Mouse (Mus musculus) c-Kit-positive CD71-positive TER-119-negative erythroid progenitor cells, embryonic 14.5 days (primary cell): ENCODE measurements around the gene Tbcb.
A peak's percentile ranks its signal among the peaks of the same experiment; 100 is the strongest.
"Not testable (repeated sequence)": the region's sequence is repeated elsewhere in the genome, so short reads cannot be mapped to it uniquely, and the experiment has no call there.

Experiments
- DNase-seq: peaks from one replicate; pipeline ENCODE4 v3.0.0-alpha.2; 2013; ENCODE audit warnings: low read depth

Gene Tbcb

DNA sequence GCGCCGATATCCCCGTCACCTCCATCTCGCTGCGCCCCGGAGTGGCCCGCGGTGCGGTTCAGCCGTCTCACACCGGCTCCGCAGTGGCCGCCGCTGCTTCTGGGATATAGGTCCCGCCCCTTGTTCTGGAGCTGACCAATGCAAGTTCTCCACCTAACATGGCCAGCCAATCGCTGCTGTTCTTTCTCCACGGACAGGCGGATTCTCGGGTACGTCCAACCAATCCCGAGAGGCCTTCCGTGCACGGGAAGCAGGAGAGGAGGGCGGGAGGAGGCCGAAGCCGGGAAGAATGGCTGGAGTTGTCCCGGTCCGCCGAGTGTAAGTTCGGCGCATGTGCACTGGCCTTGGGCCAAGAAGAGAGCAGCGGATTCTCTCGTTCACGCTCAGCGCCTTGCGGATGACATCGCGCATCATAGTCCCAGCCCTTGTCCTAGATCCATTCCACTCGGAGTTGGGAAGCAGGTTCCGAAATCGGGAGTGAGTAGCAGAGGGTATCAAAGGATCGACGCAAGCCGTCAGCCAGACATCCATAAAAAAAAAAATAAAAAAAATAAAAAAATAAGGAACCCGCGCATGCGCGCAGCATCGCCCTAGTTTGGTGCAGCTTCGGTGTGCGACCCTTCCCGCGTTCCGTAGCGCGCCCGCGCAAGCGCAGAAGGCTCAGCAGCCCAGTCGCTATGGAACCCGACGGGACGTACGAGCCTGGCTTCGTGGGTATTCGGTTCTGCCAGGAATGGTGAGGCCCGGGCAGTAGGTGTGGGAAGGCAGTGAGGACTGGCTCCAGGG, at the start of gene Tbcb, which contains the start of gene Polr2i:
Gene Tbcb (minus strand): TSS at position 604 of the 786 bp plus-strand sequence.
Gene Polr2i (plus strand): TSS at position 280 of the 786 bp plus-strand sequence.
- DNase-seq, result peak; percentile 96

DNA sequence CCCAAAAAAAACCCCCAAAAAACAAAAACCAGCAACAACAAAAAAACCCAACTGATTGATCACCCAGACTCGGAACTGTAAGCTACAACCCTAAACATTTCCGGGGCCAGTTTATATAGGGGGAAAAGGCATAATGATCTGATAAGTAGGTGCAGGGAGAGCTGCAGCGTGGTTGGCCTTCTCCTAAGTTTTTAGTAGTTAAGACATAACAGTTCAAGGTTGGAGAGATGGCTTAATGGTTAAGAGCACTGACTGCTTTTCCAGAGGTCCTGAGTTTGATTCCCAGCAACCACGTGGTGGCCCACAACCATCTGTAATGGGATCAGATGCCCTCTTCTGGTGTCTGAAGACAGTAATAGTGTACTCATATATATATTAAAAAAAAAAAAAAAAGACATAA, 49.5 kb upstream of the Tbcb start:
- no peak for DNase-seq

DNA sequence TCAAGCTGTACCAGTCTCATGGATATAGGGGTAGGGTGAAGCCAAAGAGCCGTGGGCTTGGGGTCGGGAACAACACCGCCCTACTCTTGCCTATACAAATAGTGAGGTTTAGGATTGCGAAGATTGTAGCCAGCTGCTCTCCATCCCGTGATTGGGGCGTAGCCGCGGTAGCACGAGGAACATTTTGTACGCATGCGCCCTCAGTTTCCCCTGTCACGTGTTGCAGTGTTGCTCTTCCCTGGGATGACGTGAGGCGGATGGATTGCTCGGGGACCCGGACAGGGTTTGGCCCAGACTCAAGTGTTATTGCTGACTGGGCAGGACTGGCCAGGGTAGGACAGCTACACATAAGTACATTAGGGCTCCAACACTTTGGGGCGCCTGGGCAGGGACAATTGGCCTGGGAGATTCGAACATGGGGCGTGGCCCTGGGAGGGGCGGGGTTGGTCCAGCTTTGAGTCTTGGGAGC, 48.6 kb upstream of the Tbcb start:
- DNase-seq, result peak; percentile 78

DNA sequence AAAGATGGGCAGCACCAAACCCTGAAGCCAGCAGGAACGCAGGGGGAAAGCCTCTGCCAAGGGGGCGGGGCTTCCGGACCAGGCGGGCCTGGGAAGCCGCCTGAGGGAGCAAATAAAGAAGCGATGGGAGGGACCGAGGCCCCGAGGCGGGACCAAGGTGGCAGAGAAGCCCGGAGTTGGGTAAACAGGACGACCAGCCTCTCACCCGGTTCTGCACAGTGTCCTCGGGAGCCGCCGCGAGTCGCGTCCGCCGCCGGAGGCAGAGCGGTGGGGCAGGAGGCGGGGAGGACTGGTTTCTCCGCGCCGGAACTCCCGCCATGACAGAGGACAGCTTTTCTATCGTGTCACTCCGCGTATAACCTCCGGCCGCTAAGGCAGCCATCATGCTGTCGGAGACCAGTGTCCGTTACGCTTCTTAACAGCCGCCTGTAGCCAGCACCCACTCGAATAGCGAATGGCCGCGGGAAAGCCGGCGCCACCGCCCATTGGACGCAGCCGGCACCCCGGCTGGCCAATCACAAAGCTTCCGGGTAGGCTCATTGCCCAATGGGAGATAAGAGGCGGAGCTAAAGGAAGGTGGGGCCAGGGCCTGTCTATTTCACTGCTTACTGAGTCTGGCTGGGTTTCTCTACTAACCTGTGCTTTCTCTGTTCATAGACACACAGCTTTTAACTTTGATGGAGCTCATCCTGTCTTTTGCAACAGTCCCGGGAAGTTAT, 48.0 kb upstream of the Tbcb start, which contains the start of the genes Thap8 and Wdr62:
Gene Thap8 (plus strand): TSS at position 144 of the 719 bp plus-strand sequence.
Gene Wdr62 (minus strand): TSS at position 469 of the 719 bp plus-strand sequence.
- peak; percentile 93 for DNase-seq

DNA sequence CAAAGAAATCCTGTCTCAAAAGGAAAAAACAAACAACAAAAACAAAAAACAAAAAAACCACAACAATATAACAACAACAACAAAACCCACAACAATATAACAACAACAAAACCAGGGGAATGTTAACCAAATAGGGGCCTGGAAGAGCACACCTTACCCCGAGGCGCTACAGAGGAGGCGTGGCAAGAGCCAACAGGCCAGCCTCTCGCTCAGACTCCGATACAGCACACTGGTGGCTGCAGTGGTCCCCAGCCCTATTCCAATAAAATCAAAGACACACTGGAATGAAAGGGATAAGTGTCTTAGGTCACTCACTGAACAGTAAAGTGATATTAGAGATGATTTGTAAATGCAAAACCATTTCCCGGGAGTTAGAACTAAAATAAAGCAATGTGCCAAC, 47.5 kb upstream of the Tbcb start:
- DNase-seq, result no peak

DNA sequence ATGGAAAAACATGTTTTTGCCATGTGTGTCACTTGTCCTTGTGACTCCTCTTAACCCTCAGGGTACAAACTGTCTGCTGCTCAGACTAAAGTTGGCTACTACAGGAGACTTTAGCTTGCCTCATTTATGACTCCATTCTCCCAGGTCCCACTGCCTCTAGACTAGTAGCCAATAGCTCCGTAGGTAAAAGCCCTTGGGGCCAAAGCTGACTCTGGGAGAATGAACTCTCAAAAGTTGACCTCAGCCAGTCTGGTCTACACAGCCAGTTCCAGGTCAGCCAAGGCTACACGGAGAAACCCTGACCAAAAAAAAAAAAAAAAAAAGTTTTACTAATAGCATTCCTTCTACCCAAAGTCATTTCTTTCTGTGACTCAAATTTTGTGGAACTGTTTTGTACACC, 46.8 kb upstream of the Tbcb start:
- no peak for DNase-seq

DNA sequence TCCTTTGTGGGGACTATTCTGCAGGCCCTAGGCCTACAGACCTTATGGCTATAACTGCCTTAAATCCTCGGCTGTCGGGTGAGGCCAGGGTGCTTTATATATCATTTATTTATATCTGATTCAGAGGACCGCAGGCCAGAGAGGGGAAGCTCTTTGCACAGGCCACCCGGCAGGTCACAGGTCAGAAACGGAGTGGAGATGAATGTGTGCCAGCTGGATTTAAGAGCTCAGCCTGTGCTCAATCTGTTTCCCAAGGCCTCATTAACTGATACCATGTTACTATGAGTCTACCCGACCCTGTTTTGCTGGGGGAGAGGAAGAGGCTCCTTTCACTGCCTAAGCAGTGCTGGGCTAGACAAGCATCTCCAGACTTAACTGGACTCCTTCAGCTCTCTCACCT, 42.3 kb upstream of the Tbcb start:
- no peak for DNase-seq

DNA sequence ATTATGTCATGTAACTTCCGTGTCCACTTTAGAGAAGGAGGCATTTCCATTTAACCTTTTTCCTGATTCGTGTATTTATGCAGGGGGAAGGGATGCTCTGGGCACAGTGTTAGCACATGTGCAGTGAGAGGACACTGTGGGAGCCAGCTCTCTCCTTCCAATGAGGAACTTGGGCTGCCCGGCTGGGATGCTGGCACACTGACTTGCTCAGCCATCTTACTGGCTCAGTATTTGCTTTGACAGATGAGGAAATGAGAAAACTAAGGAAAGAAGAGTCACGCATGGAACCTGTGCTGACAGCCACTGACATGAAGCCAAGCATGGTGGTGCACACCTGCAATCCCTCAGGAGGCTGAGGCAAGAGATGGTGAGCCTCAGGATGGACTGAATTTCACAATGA, 37.6 kb upstream of the Tbcb start:
- DNase-seq, result no peak

DNA sequence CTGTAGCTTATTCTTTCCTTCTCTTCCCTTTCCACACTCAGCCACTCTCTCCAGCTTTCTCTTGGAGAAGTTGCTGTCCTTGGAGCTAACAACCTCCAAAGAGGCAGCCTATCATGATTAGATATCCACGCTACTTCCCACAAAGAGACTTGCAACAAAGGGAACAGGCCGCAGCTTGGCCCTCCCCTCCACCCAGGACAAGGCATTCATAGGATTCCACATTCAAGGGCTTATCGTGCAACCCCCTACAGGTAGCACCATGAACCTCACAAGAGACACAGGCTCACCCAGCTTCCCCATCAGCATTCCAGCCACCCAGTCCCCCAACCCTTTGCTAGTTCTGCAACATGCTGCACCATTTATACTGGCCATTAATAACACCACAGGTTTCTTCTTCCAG, 34.7 kb upstream of the Tbcb start:
- no peak for DNase-seq

DNA sequence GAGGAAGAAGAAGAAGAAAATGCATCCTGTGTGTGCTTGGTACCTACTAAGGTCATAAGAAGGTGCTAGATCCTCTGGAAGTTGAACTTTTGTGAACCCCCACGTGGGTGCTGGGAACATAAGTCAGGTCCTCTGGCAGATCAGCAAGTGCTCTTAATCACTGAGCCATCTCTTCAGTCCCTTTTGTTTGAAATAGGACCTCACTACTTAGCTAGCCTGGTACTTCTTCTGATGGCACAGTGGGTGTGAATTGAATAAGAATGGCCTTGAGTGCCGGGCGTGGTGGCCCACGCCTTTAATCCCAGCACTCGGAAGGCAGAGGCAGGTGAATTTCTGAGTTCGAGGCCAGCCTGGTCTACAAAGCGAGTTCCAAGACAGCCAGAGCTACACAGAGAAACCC, 33.9 kb upstream of the Tbcb start:
- DNase-seq, result no peak

DNA sequence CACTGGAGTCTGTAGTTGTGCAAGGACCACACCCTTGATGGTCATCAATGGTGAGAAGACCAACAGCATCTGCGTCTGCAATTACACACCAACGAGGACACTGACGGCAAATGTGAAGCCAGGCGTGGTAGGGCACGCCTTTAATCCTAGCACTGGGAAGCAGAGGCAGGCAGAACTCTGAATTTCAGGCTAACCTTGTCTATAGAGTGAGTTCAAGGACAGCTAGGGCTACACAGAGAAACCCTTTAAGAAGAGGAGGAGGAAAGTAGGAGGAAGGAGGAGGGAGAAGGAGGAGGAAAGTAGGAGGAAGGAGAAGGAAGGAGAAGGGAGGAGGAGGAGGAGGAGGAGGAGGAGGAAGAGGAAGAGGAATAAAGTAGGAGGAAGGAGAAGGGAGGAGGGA, 33.5 kb upstream of the Tbcb start:
- no peak for DNase-seq

DNA sequence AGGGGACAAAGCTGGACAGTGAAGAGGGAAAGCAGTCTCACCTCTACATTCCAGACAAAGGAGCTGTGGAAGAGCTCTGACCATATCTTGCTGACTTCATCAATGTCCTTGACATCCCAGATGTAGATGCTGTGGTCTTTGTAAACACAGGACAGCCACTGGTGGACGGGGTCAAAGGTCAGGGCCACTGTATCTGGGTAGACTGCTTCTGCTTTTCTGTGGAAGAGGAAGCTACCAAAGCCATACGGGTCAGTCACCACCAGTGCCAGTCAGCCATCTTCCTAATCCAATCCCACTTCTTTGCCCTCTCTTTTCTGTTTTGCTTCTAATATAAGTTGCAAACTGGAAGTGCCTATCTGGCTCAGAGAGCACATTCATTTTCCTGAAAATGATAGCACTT, 33.0 kb upstream of the Tbcb start:
- DNase-seq, result no peak

DNA sequence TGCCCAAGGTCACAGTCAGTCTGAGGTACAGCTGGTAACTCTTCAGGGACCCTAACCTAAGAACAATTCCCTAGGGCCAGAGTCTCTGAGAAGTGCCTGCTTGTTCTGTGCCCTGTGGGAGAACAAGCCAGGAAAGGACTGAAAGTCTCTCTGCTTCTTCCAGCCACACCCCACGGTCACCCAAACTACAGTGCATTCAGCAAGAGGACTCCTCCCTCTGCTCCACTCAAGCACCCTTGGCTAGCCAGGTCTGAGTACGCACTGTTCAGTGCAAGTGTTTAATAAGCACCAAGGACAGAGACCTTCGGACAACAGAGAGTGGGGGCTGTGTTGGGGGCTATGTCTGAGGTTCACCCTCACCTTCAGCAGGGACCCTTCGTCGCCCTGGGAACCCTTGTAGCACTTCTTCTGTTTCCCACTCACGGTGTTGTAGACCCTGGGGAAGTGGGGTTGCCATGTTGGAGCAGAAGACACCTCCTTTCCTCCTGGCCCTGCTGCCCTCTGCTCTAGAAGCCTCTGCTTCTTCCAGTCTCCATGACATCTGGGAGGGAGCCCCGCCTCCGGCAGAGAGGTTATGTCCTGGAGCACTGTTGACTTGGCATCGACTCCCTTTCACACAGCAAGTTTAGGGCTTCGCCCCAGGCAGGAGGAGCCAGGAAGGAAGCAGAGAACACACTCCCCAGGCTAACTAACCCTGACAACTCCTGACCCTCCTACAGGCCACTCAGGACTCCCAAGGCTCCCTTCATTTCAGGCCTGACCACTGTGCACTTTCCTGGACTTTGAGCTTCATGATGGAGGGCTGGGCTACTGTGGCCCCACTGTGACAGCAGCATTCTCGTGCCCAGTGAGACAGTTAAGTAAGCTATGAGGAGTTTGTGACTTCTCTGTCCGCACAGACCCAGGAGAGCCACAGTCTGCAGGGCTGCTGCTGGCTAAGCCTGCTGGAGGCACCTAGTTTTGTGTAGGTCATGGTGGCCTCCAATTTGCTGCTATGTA, 20.2 kb upstream of the Tbcb start:
- no peak for DNase-seq

DNA sequence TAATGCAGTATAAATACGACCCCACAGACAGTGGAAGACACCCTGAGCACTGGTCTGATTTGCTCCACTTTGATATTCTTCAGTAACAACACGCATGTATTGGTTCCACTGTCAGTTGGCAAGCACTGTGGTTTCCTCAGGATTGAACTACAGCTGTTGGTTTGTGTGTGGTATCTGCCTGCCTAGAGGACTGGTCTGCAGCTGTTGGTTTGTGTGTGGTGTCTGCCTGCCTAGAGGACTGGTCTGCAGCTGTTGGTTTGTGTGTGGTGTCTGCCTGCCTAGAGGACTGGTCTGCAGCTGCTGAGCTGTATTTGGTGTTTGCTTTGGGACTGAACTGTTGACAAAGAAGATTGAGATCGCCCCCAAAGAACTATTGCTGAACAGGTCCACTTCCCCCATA, 5.3 kb upstream of the Tbcb start:
- DNase-seq, result not testable (repeated sequence)

DNA sequence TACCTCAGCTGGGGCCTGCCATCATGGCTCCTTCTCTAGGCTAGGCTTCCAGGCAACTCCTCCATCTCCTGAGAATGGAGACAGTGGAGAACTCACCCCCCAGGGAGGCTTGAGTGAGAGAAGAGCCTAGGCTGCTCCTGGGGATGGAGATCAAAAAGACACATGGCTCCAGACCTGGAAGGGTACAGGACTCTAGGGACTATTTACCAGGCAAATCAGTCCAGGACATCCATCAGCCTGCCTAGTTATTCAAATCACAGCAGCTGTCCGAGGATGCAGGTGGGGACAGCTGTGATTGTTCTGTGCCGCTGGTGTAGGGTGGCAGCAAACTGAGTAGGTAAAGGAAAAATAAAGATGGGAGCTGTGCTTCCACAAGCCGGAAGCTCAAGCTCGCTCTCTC, 3.6 kb upstream of the Tbcb start, which contains the start of gene Ovol3:
Gene Ovol3 (minus strand): TSS at position 101 of the 400 bp plus-strand sequence.
- DNase-seq, result no peak

DNA sequence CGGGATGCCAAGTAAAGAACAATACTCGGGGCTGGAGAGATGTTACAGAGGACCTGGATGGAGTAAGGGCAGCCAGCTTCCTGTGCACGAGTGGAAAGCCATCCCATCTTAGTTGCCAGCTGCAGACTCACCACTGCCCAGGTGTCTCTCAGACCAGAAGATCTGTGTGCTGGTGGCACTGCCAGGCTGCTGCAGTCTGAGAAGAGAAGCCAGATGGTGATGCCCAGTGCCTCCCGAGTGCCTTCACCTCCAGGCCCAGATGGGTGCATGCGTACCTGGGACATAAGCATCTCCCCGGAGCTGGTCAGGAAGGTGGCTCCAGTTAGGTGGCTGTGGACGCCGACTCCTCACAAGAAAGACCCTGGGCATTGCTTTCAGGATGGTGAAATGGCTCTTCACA, 3.0 kb upstream of the Tbcb start:
- DNase-seq, result no peak

DNA sequence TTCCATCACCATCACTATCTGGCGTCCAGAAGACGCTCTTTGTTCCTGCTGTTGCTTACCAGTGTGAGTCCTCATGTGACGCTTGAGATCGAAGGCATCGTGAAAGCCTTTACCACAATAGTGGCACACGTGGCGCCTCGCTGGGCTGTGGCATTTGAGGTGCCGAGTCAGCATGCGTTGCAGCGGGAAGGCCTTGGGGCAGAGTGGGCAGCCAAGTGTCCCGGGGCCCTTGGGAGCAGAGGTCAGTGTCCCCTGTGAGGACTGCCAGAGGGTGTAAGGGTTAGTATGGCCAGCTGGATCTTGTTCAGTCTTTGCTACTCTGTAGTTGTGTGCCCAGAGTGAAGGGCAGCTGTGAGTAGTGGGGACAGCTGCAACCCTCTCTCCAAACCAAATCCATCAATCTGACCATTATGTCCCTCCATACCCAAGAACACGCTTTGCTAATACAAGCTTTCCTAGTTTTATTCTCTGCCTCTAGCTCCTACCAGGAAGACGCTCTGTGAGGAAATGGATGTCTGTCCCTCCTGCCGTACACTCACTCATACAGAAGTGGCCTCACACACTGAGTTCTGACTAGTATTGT, 2.3 kb upstream of the Tbcb start:
- DNase-seq, result no peak

DNA sequence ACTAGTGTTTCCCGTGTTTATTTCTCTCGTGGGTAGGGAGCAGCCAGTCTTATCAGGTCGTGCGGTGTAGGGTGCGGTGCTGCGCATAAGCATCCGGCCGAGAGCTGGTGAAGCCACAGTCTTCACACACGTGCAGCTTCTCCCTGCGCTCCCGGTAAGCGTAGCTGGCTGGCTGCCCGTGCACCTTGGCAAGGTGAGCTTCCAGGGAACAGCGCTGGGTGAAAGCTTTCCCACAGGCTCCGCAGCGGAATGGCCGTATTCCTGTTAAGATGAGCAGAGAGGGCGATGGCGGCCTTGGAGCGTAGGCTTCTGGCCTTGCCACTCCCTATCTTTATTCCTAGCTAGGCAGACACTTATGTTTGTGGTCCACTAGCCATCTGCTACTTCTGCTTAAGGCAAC, 1.3 kb upstream of the Tbcb start:
- DNase-seq, result no peak

DNA sequence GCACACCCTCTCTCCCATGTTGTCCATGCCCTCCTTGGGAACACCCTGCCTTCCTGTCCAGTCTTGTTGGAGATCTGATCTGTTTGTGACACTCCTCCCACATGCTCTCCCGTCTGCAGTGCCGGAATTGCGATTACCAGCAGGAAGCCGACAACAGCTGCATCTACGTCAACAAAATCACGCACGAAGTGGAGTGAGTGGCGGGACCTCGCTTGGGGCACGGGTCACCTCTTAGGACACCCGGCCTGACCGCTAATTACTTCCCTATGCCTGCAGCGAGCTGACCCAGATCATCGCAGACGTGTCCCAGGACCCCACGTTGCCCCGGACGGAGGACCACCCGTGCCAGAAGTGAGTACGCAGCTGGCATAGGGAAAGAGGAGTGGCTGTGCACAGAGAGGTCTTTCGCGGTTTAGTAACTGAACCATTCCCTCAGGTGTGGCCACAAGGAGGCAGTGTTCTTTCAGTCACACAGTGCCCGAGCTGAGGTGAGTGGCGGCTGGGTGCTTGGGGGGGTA, 618 bp upstream of the Tbcb start:
- DNase-seq, result peak; percentile 62

DNA sequence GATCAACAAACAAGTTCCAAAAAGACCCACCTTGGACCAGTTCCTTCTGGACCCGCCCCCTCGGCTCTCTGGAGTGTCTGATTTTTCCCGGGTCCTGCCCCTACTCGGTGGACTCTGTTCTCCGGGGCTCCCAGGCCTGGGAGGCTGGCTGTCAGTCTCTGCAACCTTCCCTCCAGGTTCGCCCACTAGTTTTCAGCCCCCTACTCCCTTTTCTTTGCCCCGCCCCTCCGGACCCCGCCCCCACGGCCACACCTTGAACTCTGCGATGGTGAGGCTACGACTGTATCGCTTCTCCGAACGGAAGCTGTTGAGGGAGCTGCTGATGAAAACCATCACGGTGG, 774 bp downstream of the Tbcb start:
- DNase-seq, result no peak

DNA sequence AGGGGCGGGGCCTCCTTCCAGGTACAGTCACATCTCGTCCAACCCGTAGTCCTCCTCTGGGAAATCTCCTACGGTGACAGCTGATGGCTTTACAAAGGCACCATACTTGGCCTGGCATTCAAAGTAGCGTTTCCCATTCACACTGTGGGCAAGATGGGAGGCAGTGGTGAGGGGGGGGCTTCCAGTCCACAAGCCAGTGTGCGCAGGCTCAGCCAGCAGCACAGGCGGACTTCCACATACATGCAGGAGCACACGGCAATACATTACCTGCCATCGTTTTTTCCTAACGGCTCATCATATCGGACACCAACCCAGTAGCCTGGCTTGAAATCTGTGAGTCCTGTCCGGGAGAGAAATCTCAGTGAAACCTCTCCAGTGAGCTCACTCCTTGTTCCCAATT, 7.9 kb downstream of the Tbcb start:
- DNase-seq, result no peak
